Mouse (Mus musculus) left cerebral cortex, adult 18-20 months (tissue): ENCODE measurements at regions not wholly inside any gene's neighbourhood (a gene's known extent, or its start where the extent isn't known, plus 50 kb on each side); places are given as distances from the start of the nearest gene placed in this dataset.

ENCODE experiments used
- DNase-seq, 2 experiments: peaks; one replicate each; pipeline ENCODE4 v3.0.0; 2021 to 2022; ENCODE audit warnings: low spot score in 2 of 2, mixed read lengths in 1 of 2

- no peak for DNase-seq
Measured at GRCm38 (mm10) chr17:93460409-93460808, 261.6 kb downstream of the Adcyap1 start.

- DNase-seq = no peak
Measured at GRCm38 (mm10) chr17:93463621-93464211, 264.9 kb downstream of the Adcyap1 start.

- DNase-seq = no peak
Measured at GRCm38 (mm10) chr17:93482378-93482777, 283.6 kb downstream of the Adcyap1 start.

- DNase-seq = no peak
Measured at GRCm38 (mm10) chr17:93484540-93484939, 285.7 kb downstream of the Adcyap1 start.

GRCm38 (mm10) chr17:93486442-93486841 lies 287.6 kb downstream of the Adcyap1 start:
- no peak for DNase-seq

- DNase-seq = no peak
Measured at GRCm38 (mm10) chr17:93489988-93490732, 291.3 kb downstream of the Adcyap1 start.

- no peak for DNase-seq
Measured at GRCm38 (mm10) chr17:93508882-93509594, 310.2 kb downstream of the Adcyap1 start.

- no peak for DNase-seq
Measured at GRCm38 (mm10) chr17:93523406-93523805, 324.6 kb downstream of the Adcyap1 start.

GRCm38 (mm10) chr17:93525871-93526644 lies 327.2 kb downstream of the Adcyap1 start:
- no peak for DNase-seq

GRCm38 (mm10) chr17:93532535-93532934 lies 333.7 kb downstream of the Adcyap1 start:
- no peak for DNase-seq

GRCm38 (mm10) chr17:93534945-93535344 lies 336.1 kb downstream of the Adcyap1 start:
- no peak for DNase-seq

- DNase-seq = no peak
Measured at GRCm38 (mm10) chr17:93535751-93536150, 336.9 kb downstream of the Adcyap1 start.

GRCm38 (mm10) chr17:93541795-93542194 lies 343.0 kb downstream of the Adcyap1 start:
- DNase-seq = no peak

- DNase-seq = no peak
Measured at GRCm38 (mm10) chr17:93550339-93550738, 351.5 kb downstream of the Adcyap1 start.

GRCm38 (mm10) chr17:93555872-93556271 lies 357.1 kb downstream of the Adcyap1 start:
- no peak for DNase-seq

- no peak for DNase-seq
Measured at GRCm38 (mm10) chr17:93563277-93563772, 364.5 kb downstream of the Adcyap1 start.

GRCm38 (mm10) chr17:93579981-93580380 lies 381.2 kb downstream of the Adcyap1 start:
- DNase-seq = no peak

- DNase-seq = peak in 1 of 2 experiments; percentile 3
Measured at GRCm38 (mm10) chr17:93598181-93598685, 399.4 kb downstream of the Adcyap1 start.

GRCm38 (mm10) chr17:93600236-93600635 lies 401.4 kb downstream of the Adcyap1 start:
- no peak for DNase-seq

GRCm38 (mm10) chr17:93609261-93609660 lies 410.4 kb downstream of the Adcyap1 start:
- DNase-seq = no peak
